Mouse (Mus musculus): Measurements from ENCODE around the gene Pdap1. TPM values are rescaled to one million over a fixed set of nuclear protein-coding genes. Genes with fewer than 3 reads are reported as not detected.
A peak's percentile ranks its signal among the peaks of the same experiment; 100 is the strongest.

Pdap1 gene
- polyA plus RNA-seq, 1 experiment from 2014 or later, result 89.9 TPM

DNA sequence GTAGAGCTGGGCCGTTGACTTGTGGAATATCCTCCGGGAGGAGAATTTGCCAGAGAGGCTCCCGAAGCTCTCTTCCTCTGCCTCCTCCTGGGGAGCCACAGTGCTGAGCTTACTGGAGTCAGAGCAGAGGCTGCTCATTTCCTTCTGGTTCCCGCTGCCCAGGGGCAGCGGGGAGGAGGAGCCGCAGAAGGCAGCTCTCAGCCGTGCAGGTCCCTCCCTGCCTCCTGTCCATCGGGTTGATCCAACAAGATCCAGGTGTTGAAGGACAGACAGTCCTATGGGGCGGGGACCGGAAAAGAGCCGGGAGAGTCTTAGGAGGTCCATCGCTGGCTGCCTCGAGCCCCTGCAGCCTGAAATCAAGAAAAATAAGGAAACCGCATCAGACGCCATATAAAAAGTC, 25.1 kb upstream of the Pdap1 start:
- no peak overlapping the region for H3K4me2 ChIP-seq (ENCODE audit: low read length)
- no peak for ATAC-seq (replicated peaks; ENCODE audit: low FRiP score, low read depth)
- 80% methylated on average over 15 of the region's 15 CpGs for WGBS
- DNase-seq (ENCODE audit: low spot score), result no peak
- TF ChIP-seq CTCF (IDR thresholded peaks at IDR 0.05; ENCODE audit: low read depth), result no peak
- H3K27me3 ChIP-seq (ENCODE audit: insufficient read depth, low read length), result no peaks in the 10 kb centered on the region
- 0 out of 2 replicates have a peak, but pooled peaks cover 19% of the 10 kb centered on the region for H3K36me3 ChIP-seq (ENCODE audit: insufficient read depth, low read length)
- H3K4me1 ChIP-seq (replicated peaks; ENCODE audit: insufficient read depth, low read length), result peaks cover 12% of the 10 kb centered on the region
- peak overlapping the region; percentile 5; the same call in 1 of the 2 replicates for H3K27ac ChIP-seq
- H3K9ac ChIP-seq (ENCODE audit: low read depth, low read length), result no peak overlapping the region
- H3K4me3 ChIP-seq (replicated peaks; ENCODE audit: low read depth, low read length), result no peak overlapping the region
- H3K9me3 ChIP-seq (replicated peaks; ENCODE audit: low read length), result no peaks in the 10 kb centered on the region

DNA sequence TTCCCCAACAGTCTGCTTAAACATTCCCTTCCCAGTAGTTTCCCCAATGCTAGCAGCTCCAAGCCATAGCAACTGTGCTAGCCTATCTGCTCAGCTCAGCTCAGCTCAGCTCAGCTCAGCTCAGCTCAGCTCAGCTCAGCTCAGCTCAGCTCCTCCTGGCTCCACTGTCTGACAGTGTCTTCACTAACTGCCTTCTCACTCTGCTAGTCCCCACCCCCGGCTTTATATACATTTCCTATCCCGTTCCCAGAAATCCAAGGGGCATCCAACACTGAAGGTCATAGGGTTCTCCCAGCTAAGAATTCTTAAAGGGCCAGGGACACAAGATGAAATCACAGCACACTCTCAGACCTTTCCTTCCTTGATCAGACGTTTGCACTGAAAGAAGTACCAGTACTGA, 24.7 kb upstream of the Pdap1 start:
- 44% methylated on average over 3 of the region's 3 CpGs for WGBS
- H3K9ac ChIP-seq (ENCODE audit: low read depth, low read length), result no peak overlapping the region

DNA sequence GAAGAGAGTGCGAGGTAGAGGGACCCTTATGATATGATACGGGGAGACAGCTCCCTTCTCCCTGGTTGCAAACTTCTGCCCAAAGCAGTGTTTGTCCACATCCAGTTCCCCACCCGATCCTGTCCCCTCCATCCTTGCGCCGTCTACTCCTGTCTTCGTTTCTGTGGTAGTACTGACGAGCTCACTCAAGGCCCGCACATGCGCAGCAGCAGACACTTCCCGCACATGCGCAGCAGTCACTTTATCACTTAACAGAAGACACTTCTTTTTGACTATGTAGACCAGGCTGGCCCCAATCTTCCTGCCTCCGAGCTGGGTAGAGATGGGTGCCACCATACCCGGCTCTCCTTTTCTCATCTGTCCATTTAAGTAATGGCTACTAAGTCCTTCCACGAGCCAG, 21.3 kb upstream of the Pdap1 start:
- no peak overlapping the region for H3K4me3 ChIP-seq (replicated peaks; ENCODE audit: low read depth, low read length)
- ATAC-seq (replicated peaks; ENCODE audit: low FRiP score, low read depth) (no peak), DNase-seq (ENCODE audit: low spot score) (no peak)
- H3K9ac ChIP-seq (ENCODE audit: low read depth, low read length), result no peak overlapping the region
- H3K4me2 ChIP-seq (ENCODE audit: low read length), result no peak overlapping the region
- no peak for TF ChIP-seq CTCF (IDR thresholded peaks at IDR 0.05; ENCODE audit: low read depth)
- H3K36me3 ChIP-seq (ENCODE audit: insufficient read depth, low read length), result peaks cover 40% of the 10 kb centered on the region; the same call in 1 of the 2 replicates
- H3K27ac ChIP-seq, result no peak overlapping the region
- peaks cover 5% of the 10 kb centered on the region; the same call in 1 of the 2 replicates for H3K4me1 ChIP-seq (replicated peaks; ENCODE audit: insufficient read depth, low read length)
- 96% methylated on average over 14 of the region's 14 CpGs for WGBS
- H3K9me3 ChIP-seq (replicated peaks; ENCODE audit: low read length), result no peaks in the 10 kb centered on the region
- H3K27me3 ChIP-seq (ENCODE audit: insufficient read depth, low read length), result no peaks in the 10 kb centered on the region

More for the DNA sequence above, 24.7 kb upstream of the Pdap1 start:
- peak overlapping the region; percentile 5; the same call in 1 of the 2 replicates for H3K27ac ChIP-seq
- peak; percentile 40 for DNase-seq (ENCODE audit: low spot score)
- H3K27me3 ChIP-seq (ENCODE audit: insufficient read depth, low read length), result no peaks in the 10 kb centered on the region
- H3K4me1 ChIP-seq (replicated peaks; ENCODE audit: insufficient read depth, low read length), result peaks cover 12% of the 10 kb centered on the region
- no peak for TF ChIP-seq CTCF (IDR thresholded peaks at IDR 0.05; ENCODE audit: low read depth)
- no peaks in the 10 kb centered on the region for H3K9me3 ChIP-seq (replicated peaks; ENCODE audit: low read length)
- no peak for ATAC-seq (replicated peaks; ENCODE audit: low FRiP score, low read depth)
- 0 out of 2 replicates have a peak, but pooled peaks cover 21% of the 10 kb centered on the region for H3K36me3 ChIP-seq (ENCODE audit: insufficient read depth, low read length)
- H3K4me3 ChIP-seq (replicated peaks; ENCODE audit: low read depth, low read length), result no peak overlapping the region
- H3K4me2 ChIP-seq (ENCODE audit: low read length), result peak overlapping the region; percentile 5; the same call in 1 of the 2 replicates

DNA sequence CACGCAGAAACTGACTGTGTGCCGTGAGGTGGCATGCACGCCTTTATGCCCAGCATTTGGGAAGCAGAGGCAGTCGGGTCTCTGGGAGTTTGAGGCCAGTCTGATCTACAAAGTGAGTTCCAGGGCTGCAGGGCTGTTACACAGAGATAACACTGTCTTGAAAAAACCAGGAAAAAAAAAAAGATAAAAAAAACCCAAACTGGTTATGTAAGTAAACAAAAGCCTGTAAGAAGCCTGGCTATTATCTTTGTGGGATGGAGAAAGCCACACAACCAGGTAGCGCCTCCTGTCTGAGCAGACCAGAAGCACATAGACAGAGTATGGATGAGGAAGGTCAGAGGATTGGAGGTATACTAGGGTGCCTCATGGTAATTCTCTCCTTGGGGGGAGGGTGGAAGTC, 12.7 kb upstream of the Pdap1 start:
- H3K27ac ChIP-seq, result no peak overlapping the region
- no peak overlapping the region for H3K4me2 ChIP-seq (ENCODE audit: low read length)
- H3K36me3 ChIP-seq (ENCODE audit: insufficient read depth, low read length), result peaks cover 72% of the 10 kb centered on the region
- 94% methylated on average over 5 of the region's 5 CpGs for WGBS
- H3K27me3 ChIP-seq (ENCODE audit: insufficient read depth, low read length), result no peaks in the 10 kb centered on the region
- H3K4me1 ChIP-seq (replicated peaks; ENCODE audit: insufficient read depth, low read length), result no peaks in the 10 kb centered on the region
- no peak overlapping the region for H3K9ac ChIP-seq (ENCODE audit: low read depth, low read length)
- DNase-seq (ENCODE audit: low spot score) (no peak), ATAC-seq (replicated peaks; ENCODE audit: low FRiP score, low read depth) (no peak)
- no peaks in the 10 kb centered on the region for H3K9me3 ChIP-seq (replicated peaks; ENCODE audit: low read length)
- H3K4me3 ChIP-seq (replicated peaks; ENCODE audit: low read depth, low read length), result no peak overlapping the region
- TF ChIP-seq CTCF (IDR thresholded peaks at IDR 0.05; ENCODE audit: low read depth), result no peak

DNA sequence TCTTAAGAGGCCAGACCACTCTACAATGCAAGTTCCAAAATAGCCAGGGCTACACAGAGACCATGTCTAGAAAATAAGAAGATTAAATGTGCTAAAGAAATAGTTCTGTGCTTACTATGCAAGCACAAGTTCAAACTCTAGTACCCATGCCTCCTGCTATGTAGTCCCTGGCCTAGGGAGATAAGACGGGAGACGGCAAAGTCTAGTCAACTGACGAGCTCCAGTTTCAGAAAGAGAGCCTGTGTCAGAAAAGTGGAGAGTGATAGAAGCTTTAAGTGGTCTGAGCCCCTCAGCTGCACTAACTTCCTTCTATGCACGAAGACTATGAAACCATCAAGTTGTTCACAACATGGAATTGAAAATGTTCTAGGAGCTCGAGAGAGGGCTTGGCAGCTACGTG, 9.3 kb upstream of the Pdap1 start:
- ATAC-seq (replicated peaks; ENCODE audit: low FRiP score, low read depth) (no peak), DNase-seq (ENCODE audit: low spot score) (no peak)
- H3K4me3 ChIP-seq (replicated peaks; ENCODE audit: low read depth, low read length), result no peak overlapping the region
- no peaks in the 10 kb centered on the region for H3K9me3 ChIP-seq (replicated peaks; ENCODE audit: low read length)
- no peak overlapping the region for H3K4me2 ChIP-seq (ENCODE audit: low read length)
- no peaks in the 10 kb centered on the region for H3K27me3 ChIP-seq (ENCODE audit: insufficient read depth, low read length)
- 92% methylated on average over 6 of the region's 6 CpGs for WGBS
- TF ChIP-seq CTCF (IDR thresholded peaks at IDR 0.05; ENCODE audit: low read depth), result no peak
- no peak overlapping the region for H3K9ac ChIP-seq (ENCODE audit: low read depth, low read length)
- H3K27ac ChIP-seq, result no peak overlapping the region
- peaks cover 87% of the 10 kb centered on the region for H3K36me3 ChIP-seq (ENCODE audit: insufficient read depth, low read length)
- H3K4me1 ChIP-seq (replicated peaks; ENCODE audit: insufficient read depth, low read length), result no peaks in the 10 kb centered on the region

DNA sequence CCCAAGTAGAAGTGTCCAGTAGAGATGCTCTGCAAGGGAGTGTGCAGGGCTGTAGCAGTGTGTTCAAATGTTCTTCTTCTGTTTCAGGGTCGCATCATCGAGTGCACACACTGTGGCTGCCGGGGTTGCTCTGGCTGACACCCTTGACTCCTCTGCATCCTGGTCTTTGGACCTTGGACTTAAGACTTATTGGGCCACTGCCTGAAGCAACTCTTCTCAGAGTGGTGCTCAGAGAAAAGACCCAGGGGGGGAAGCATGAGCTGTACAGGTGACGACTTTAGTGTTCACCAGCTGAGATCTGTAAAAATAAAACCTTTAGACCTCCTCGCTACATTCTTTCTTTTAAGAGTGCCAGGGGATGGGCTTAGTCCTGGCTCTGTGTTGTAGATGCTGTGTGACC, 7.7 kb upstream of the Pdap1 start:
- H3K9me3 ChIP-seq (replicated peaks; ENCODE audit: low read length), result no peaks in the 10 kb centered on the region
- 76% methylated on average over 5 of the region's 5 CpGs for WGBS
- peaks cover 95% of the 10 kb centered on the region for H3K36me3 ChIP-seq (ENCODE audit: insufficient read depth, low read length)
- H3K4me3 ChIP-seq (replicated peaks; ENCODE audit: low read depth, low read length), result no peak overlapping the region
- no peak for DNase-seq (ENCODE audit: low spot score)
- no peak overlapping the region for H3K9ac ChIP-seq (ENCODE audit: low read depth, low read length)
- H3K27ac ChIP-seq, result no peak overlapping the region
- no peaks in the 10 kb centered on the region for H3K4me1 ChIP-seq (replicated peaks; ENCODE audit: insufficient read depth, low read length)
- H3K27me3 ChIP-seq (ENCODE audit: insufficient read depth, low read length), result no peaks in the 10 kb centered on the region
- TF ChIP-seq CTCF (IDR thresholded peaks at IDR 0.05; ENCODE audit: low read depth), result no peak
- H3K4me2 ChIP-seq (ENCODE audit: low read length), result no peak overlapping the region
- peak; percentile 66 for ATAC-seq (replicated peaks; ENCODE audit: low FRiP score, low read depth)

DNA sequence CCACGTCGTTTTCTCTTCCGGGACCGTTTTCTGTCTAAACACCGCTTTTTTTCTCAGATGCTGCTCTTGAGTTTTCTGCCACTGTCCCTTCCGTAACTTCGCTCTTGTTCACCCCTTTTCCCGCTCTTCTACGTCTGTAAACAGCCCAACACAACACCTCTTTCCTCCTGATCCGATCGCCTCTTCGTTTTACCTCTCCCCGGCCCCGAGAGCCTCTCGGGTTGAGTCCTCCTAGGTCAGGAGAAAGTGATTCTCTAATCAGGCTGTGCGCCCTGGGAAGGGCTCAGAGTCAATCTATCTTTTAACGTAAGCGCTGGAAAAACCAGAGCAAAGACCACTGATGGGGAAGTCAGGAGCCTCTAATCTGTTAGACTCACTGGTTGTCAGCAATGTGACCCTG, 573 bp upstream of the Pdap1 start:
- H3K4me3 ChIP-seq (replicated peaks; ENCODE audit: low read depth, low read length), result peak overlapping the region; percentile 89
- no peaks in the 10 kb centered on the region for H3K27me3 ChIP-seq (ENCODE audit: insufficient read depth, low read length)
- no peak for TF ChIP-seq CTCF (IDR thresholded peaks at IDR 0.05; ENCODE audit: low read depth)
- H3K4me1 ChIP-seq (replicated peaks; ENCODE audit: insufficient read depth, low read length), result 0 out of 2 replicates have a peak, but pooled peaks cover 4% of the 10 kb centered on the region
- peaks cover 33% of the 10 kb centered on the region; the same call in 1 of the 2 replicates for H3K36me3 ChIP-seq (ENCODE audit: insufficient read depth, low read length)
- H3K4me2 ChIP-seq (ENCODE audit: low read length), result peak overlapping the region; percentile 76
- peak overlapping the region; percentile 90 for H3K9ac ChIP-seq (ENCODE audit: low read depth, low read length)
- peak overlapping the region; percentile 94 for H3K27ac ChIP-seq
- ATAC-seq (replicated peaks; ENCODE audit: low FRiP score, low read depth) (no peak), DNase-seq (ENCODE audit: low spot score) (peak; percentile 32)
- under 1% methylated on average over 18 of the region's 18 CpGs for WGBS
- H3K9me3 ChIP-seq (replicated peaks; ENCODE audit: low read length), result no peaks in the 10 kb centered on the region
